Mouse (Mus musculus): ENCODE data around the gene Hdc. TPM values are rescaled to one million over a fixed set of nuclear protein-coding genes. Genes with fewer than 3 reads are reported as not detected.

The Hdc gene
- total and polyA plus RNA-seq, 3 experiments = 2.8 to 5.5 TPM; not detected in 1

GRCm38 (mm10) chr2:126647762-126648161, 28.7 kb upstream of the Hdc start:
- H3K9me3 ChIP-seq (replicated peaks; ENCODE audit: insufficient read depth, low read length) = no peaks in the 10 kb centered on the region
- H3K79me2 ChIP-seq (ENCODE audit: control insufficient read depth, insufficient read depth, low read length, poor library complexity) = no peaks in the 10 kb centered on the region
- no peak overlapping the region for H3K27ac ChIP-seq (ENCODE audit: control insufficient read depth, low read depth, low read length)
- TF ChIP-seq TAL1 (IDR thresholded peaks at IDR 0.05; ENCODE audit: low read length) (no peak), MAX (IDR thresholded peaks at IDR 0.05; ENCODE audit: low read length) (no peak)
- H3K4me1 ChIP-seq (ENCODE audit: control insufficient read depth in 1 of 2, insufficient read depth in 2 of 2, low read length in 2 of 2) = no peaks in the 10 kb centered on the region; a peak in 1 of 4 replicates
- no peak for DNase-seq (ENCODE audit: low read depth, low spot score)
- no peaks in the 10 kb centered on the region for H3K27me3 ChIP-seq (ENCODE audit: control insufficient read depth in 1 of 2, insufficient read depth in 2 of 2, low read length in 2 of 2)
- no peak overlapping the region for H3K4me3 ChIP-seq (ENCODE audit: control insufficient read depth in 1 of 2, insufficient read depth in 1 of 2, low read depth in 2 of 2, low read length in 2 of 2)
- no peak overlapping the region for H3K9ac ChIP-seq (ENCODE audit: control insufficient read depth, low read depth, low read length, poor library complexity, severe bottlenecking)
- H3K36me3 ChIP-seq (ENCODE audit: control insufficient read depth in 1 of 2, insufficient read depth in 2 of 2, low read length in 2 of 2) = peaks cover 0 to 3% of the 10 kb centered on the region in 2 experiments; a peak in 1 of 4 replicates

GRCm38 (mm10) chr2:126646461-126646860, 27.4 kb upstream of the Hdc start:
- Histone ChIP-seq H3K27me3 (ENCODE audit: control insufficient read depth in 1 of 2, insufficient read depth in 2 of 2, low read length in 2 of 2) (no peaks in the 10 kb centered on the region), H3K27ac (ENCODE audit: control insufficient read depth, low read depth, low read length) (no peak overlapping the region), H3K79me2 (ENCODE audit: control insufficient read depth, insufficient read depth, low read length, poor library complexity) (no peaks in the 10 kb centered on the region), H3K4me3 (ENCODE audit: control insufficient read depth in 1 of 2, insufficient read depth in 1 of 2, low read depth in 2 of 2, low read length in 2 of 2) (no peak overlapping the region), H3K4me1 (ENCODE audit: control insufficient read depth in 1 of 2, insufficient read depth in 2 of 2, low read length in 2 of 2) (no peaks in the 10 kb centered on the region; a peak in 1 of 4 replicates), H3K36me3 (ENCODE audit: control insufficient read depth in 1 of 2, insufficient read depth in 2 of 2, low read length in 2 of 2) (peaks cover 0 to 3% of the 10 kb centered on the region in 2 experiments; a peak in 1 of 4 replicates), H3K9ac (ENCODE audit: control insufficient read depth, low read depth, low read length, poor library complexity, severe bottlenecking) (no peak overlapping the region), H3K9me3 (replicated peaks; ENCODE audit: insufficient read depth, low read length) (no peaks in the 10 kb centered on the region)
- no peak for DNase-seq (ENCODE audit: low read depth, low spot score)
- TF ChIP-seq ETS1 (IDR thresholded peaks at IDR 0.05; ENCODE audit: low read depth, low read length) (no peak), TBP (IDR thresholded peaks at IDR 0.05; ENCODE audit: low read depth, low read length) (no peak), RAD21 (IDR thresholded peaks at IDR 0.05; ENCODE audit: low read depth, low read length) (no peak), CTCF (IDR thresholded peaks at IDR 0.05 in 2 of 3, conservative IDR thresholded peaks at IDR 0.05 in 1 of 3; ENCODE audit: control insufficient read depth in 1 of 3, insufficient read depth in 1 of 3, low read depth in 2 of 3, low read length in 3 of 3, poor library complexity in 1 of 3, severe bottlenecking in 1 of 3) (no peak), POLR2AphosphoS2 (IDR thresholded peaks at IDR 0.05; ENCODE audit: low read length) (no peak), MAZ (IDR thresholded peaks at IDR 0.05; ENCODE audit: low read depth, low read length) (no peak), TCF12 (IDR thresholded peaks at IDR 0.05; ENCODE audit: low read depth, low read length) (no peak), SIN3A (IDR thresholded peaks at IDR 0.05; ENCODE audit: low read length) (no peak), GATA1 (IDR thresholded peaks at IDR 0.05; ENCODE audit: low read depth, low read length) (no peak), GABPA (IDR thresholded peaks at IDR 0.05; ENCODE audit: low read depth, low read length) (no peak), BHLHE40 (IDR thresholded peaks at IDR 0.05; ENCODE audit: borderline replicate concordance, low read depth, low read length) (no peak), POLR2A (IDR thresholded peaks at IDR 0.05; ENCODE audit: control insufficient read depth in 1 of 2, insufficient read depth in 1 of 2, low read depth in 1 of 2, low read length in 2 of 2, poor library complexity in 1 of 2) (no peak), KAT2A (conservative IDR thresholded peaks at IDR 0.05; ENCODE audit: low read depth, low read length) (no peak), USF2 (IDR thresholded peaks at IDR 0.05; ENCODE audit: borderline replicate concordance in 1 of 2, insufficient read depth in 1 of 2, low read depth in 1 of 2, low read length in 2 of 2) (no peak), ZKSCAN1 (IDR thresholded peaks at IDR 0.05; ENCODE audit: low read depth, low read length) (no peak), NRF1 (IDR thresholded peaks at IDR 0.05; ENCODE audit: insufficient read depth, low read depth, low read length, poor library complexity, severe bottlenecking) (no peak), E2F4 (IDR thresholded peaks at IDR 0.05; ENCODE audit: borderline replicate concordance, low read depth, low read length) (no peak)
